Mouse (Mus musculus): ENCODE measurements around the gene Edem3.

DNA sequence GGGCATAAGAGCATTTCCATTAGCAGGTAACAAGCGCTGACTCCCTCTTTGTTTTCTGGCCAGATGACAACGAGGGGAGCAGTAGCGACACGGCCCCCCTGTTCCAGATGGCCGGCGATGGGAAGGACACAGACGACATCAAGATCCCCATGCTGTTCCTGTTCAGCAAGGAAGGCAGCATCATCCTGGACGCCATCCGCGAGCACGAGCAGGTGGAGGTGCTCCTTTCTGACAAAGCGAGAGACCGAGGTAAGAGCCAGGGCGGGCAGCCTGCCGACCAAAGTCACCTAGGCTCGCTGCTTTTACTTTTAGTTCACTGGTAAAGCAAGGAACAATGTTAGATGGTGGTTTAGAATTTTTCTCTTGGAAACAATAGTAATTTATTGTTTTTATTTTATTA lies 56.3 kb downstream of the Edem3 start:
- no peak for TF ChIP-seq CTCF (IDR thresholded peaks at IDR 0.05; ENCODE audit: low read depth)
- TF ChIP-seq EP300 (optimal IDR thresholded peaks at IDR 0.05): no peak

Measured in stomach, postnatal 0 days (tissue).